Mouse (Mus musculus) testis, postnatal 14 days (tissue): ENCODE data around the gene Hoxd10.

Source experiments
- DNase-seq: peaks from one replicate; pipeline ENCODE4 v3.0.0; 2021; ENCODE audit warnings: low spot score

Gene Hoxd10

DNA sequence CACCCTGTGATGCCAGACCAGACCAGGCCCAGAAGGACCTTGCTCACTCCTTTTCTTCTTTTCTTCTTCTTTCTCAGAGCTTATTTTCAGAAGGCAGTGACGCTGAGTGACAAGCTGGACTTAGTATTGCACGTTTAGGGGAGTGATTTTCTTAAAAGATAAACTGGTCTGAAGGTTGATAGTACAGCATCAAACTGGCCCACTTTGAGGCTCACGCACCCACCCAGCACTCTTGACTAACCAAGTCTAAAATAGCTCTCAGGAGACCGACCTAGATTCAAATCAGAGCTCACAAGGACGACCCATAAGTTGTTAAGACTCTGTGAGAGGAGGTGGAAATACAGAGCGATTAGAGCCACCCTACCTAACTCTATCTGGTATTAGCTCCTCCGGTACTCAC is 25.3 kb upstream of the Hoxd10 start:
- DNase-seq: no peak

DNA sequence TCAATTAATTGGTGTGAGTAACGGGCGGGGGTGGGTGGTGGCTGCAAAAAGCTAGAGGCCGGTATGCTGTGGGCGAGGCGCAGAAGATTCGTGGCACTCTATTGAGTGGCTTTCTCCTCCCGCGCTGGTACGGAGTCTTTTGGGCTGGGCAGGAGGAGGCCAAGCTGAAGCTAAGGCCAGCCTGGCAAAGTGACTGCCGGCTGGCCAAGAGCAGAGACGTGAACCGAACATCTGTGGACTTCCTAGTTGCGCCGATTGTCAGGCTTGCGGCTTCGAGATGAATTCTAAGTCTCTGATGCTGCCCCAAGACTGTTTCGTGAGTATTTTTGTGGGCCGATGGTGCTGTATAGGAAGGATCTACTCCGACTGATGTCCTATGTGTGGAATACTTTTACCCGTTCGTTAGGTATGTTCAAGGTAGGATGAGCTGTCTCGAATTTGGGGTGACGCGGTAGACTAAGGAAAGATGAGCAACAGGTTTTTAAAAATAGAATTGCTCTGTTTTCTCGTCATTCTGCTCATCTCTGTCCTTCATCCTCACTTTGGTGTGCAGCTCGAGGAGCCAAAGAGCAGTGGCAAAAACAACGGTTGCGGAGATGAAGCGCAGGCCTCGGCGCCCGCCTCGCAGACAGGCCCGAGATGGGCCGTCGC is 24.4 kb upstream of the Hoxd10 start:
- no peak for DNase-seq

DNA sequence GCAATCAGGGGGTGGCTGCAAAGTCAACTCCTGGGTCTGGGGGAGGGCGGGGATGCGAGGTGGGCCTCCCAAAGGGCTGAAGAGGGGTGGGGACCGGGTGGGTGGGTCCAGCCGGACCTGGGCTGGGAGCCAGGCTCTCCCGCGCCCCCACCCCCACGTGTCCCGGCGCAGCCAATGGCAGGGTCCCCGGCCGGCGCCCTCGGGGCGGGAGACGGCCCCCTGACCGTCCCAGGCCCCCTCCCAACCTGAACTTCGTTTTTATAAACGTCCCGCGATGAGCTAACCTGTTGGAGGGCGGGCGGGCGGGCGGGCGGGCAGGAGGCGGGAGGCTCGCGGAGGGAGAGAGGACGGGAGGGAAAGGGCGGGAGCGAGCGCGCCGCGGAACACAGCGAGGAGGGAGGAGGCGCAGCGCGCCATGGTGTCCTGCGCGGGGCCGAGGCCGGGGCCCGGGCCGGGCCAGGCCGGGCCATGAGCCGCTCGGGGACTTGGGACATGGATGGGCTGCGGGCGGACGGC is 23.8 kb upstream of the Hoxd10 start, which contains the start of gene Hoxd13:
TSS of gene Hoxd13 (plus strand) at position 469 of the 516 bp plus-strand sequence.
- no peak for DNase-seq

DNA sequence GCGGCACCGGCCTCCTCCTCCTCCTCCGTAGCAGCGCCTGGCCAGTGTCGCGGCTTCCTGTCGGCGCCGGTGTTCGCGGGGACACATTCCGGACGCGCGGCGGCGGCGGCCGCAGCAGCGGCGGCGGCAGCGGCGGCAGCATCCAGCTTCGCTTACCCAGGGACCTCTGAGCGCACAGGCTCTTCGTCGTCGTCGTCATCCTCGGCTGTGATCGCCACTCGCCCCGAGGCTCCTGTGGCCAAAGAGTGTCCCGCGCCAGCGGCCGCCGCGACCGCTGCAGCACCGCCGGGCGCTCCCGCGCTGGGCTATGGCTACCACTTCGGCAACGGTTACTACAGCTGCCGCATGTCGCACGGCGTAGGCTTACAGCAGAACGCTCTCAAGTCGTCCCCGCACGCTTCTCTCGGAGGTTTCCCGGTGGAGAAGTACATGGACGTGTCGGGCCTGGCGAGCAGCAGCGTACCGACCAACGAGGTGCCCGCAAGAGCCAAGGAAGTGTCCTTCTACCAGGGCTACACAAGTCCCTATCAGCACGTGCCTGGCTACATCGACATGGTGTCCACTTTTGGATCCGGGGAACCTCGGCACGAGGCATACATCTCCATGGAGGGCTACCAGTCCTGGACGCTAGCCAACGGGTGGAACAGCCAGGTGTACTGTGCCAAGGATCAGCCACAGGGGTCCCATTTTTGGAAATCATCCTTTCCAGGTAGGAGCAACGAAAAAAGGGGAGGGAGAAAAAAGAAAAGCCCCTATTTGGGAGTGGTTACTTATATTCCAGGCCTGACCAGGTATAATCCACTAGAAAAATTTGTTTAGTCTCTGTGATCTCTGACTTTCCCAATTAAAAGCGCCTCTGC is 23.1 kb upstream of the Hoxd10 start:
- no peak for DNase-seq

DNA sequence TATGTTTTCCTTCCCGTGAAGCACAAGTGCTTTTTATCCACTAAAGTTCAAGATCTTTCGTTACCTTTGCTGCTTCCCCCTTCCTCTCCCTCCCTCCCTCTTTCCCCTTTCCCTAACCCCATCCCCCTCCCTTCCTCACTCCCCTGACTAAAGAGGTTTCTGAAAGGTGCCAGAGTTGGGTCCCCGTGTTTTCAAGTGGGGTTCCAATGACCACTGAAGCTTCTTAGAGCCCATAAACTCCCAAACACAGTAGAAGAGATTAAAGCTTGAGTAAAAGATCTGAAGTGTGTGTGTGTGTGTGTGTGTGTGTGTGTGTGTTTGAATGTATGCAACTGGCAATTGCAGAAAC is 22.5 kb upstream of the Hoxd10 start:
- DNase-seq: no peak

DNA sequence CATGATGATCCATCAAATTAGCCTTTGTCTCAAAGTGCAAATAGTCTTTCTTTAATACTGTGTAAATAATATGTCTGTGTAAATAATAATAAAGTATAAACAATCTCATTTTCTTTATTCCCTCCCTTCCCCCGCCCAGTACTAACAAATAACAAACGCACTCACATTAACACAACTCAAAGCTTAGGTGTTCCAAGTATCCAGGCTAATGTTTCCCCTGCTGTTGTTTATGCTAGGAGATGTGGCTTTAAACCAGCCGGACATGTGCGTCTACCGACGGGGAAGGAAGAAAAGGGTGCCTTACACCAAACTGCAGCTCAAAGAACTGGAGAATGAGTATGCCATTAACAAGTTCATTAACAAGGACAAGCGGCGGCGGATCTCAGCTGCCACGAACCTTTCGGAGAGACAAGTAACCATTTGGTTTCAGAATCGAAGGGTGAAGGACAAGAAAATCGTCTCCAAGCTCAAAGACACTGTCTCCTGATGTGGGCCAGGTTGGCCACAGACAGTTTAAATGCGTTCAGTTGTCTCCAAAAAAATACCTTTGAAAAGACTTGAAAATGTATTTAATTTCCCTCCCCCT is 22.0 kb upstream of the Hoxd10 start:
- DNase-seq: no peak

DNA sequence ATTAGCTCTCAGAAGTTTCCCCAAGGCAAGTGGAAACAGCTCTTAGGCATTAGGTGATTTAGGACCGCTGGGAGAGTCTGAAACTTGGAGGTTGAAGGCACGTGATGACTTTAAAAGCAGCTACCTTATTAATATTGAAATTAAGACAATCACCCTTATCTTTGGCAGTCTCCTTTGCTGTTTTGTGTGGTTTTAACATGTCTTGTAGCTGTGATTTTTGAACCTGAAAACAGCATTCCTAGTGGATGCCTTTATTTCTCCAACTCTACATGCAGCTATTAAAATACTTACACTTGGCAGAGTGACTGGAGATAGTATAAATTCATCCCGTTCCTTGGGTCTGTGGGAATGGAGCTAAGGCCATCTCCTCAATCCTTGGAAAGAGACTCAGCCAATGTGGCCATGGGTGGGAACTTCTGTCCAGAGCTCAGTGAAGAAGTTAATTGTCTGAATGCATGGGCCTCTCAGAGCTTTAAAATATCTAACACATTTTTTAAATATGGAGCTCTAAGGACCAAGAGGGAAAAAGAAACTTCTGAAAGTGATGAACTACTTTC is 21.0 kb upstream of the Hoxd10 start:
- DNase-seq: no peak

DNA sequence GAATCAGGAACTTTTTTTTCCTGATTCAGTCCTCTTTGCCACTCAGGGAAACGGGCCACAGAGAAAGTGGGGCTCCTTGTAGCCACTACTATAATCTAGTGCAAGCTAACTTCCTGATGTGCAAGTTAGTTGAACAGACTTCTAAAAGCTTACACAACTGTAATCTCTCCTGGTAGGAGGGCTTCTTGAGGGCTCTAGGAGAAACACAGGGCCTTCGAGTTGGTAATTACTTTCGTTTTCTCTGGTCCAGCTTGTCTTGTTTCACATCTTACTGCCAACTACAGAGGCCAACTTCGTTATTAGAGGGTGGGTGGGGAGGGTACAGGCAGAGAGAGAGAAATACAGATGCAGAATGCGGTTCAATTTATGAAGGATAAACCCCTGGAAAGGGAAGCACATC is 19.9 kb upstream of the Hoxd10 start:
- DNase-seq: no peak

DNA sequence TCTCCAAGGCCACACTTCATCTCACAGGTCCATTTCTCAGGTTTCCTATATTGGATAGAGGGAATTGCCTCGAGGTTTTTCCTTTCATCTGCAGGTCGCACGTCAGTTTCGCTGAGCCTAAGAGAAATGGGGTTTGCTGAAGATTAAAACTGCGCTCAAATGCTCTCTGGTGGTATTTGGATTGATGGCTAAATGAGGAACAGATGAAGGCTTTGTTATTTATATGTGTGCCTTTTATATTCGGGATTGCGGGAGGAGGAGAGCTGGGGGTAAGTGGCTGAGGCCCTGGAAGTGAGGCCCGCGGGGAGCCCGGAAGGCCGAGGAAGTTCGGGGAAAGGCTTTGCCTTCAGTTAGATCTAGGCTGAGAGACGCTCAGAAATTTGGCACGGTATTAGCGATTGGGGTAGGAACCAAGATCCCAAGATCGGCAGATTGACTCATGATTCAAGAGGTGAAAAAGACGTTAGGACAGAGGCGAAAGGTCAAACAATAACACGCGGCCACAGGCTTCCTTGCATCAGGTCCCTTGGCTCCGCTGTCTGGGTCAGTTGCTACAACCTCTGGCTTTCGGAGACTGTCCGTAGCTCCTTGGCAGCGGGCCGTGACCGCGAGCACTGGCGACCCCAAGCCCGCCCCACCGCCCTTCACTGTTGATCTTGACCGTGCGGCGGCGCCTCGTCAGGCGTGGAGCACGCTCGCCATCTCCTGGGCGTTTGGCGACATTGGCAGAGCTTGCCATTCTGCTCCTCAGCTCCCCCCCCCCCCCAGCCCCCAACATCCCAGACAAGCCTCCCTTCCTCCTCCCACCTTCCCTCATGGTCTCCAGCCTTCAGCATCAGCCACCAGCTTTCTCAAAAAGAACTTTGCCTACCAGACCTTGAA is 19.0 kb upstream of the Hoxd10 start:
- peak; percentile 39 for DNase-seq

DNA sequence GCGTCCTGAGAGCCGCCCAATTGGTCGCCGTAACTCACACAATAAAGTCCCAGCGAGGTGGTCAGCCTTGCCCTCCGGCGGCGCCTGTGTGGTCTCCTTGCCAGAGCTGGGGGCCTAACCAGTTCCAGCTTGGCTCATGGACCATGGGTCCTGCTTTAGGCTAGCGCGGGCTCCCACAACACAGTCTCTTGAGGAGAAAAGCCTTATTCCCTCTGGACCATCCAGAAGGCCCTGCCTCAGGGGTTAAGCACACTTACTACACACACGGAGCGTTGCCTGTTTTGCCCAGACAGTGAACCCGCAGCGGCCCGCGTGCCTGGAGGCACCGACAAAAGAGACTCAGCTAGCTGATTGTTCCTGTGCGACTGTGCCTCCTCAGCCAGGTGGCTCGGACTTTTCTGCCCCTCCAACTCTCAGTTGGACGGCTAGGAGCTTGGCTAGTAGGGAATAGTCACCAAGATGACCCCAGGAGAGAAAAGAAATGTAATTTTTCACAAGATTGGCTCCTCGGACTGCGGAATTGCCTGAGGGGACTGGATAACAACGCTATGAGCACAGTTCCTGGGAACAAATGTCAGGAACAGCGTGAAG is 17.8 kb upstream of the Hoxd10 start:
- no peak for DNase-seq

DNA sequence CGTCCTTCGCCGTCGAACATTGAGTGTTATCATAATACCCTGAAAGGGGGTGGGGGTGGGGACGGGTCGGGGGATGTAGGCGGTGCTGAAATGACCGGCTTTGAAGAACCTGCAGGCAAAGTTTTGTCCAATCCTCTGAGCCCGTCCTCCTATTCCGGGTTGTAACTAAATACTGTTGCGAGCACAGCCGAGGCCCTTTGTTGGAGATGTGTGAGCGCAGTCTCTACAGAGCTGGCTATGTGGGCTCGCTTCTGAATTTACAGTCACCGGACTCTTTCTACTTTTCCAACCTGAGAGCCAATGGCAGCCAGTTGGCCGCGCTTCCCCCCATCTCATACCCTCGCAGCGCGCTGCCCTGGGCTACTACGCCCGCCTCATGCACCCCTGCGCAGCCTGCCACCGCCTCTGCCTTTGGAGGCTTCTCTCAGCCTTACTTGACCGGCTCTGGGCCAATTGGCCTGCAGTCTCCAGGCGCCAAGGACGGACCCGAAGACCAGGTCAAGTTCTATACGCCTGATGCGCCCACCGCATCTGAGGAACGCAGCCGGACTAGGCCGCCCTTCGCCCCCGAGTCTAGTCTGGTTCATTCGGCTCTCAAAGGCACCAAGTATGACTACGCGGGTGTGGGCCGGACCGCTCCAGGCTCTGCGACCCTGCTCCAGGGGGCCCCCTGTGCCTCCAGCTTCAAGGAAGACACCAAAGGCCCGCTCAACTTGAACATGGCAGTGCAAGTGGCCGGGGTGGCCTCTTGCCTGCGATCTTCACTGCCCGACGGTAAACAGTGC is 16.7 kb upstream of the Hoxd10 start, which contains the start of gene Hoxd12:
TSS of gene Hoxd12 (plus strand) at position 133 of the 785 bp plus-strand sequence.
- DNase-seq: no peak

DNA sequence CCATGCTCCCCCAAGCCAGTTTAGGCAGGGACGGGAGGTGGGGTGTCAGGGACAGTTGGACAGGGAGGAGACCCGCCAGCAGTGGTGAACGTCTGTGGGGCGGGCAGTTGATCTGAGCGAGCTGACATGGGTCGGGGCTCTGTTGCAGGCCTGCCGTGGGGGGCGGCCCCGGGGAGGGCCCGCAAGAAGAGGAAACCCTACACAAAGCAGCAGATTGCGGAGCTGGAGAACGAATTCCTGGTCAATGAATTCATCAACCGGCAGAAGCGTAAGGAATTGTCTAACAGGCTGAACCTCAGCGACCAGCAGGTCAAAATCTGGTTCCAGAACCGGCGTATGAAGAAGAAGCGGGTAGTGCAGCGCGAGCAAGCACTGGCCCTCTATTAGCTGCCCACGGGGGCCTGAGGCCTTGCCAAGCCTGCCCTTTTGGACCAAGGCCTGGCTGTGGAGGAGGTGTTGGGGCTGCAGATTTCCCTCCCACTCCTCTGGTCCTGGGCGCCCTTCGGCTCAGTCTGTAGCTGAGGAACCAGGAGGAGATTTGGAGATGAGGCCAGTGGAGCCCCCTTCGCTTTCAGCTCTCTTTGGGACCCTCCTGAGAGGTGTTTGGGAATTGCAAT is 15.9 kb upstream of the Hoxd10 start:
- DNase-seq: no peak

DNA sequence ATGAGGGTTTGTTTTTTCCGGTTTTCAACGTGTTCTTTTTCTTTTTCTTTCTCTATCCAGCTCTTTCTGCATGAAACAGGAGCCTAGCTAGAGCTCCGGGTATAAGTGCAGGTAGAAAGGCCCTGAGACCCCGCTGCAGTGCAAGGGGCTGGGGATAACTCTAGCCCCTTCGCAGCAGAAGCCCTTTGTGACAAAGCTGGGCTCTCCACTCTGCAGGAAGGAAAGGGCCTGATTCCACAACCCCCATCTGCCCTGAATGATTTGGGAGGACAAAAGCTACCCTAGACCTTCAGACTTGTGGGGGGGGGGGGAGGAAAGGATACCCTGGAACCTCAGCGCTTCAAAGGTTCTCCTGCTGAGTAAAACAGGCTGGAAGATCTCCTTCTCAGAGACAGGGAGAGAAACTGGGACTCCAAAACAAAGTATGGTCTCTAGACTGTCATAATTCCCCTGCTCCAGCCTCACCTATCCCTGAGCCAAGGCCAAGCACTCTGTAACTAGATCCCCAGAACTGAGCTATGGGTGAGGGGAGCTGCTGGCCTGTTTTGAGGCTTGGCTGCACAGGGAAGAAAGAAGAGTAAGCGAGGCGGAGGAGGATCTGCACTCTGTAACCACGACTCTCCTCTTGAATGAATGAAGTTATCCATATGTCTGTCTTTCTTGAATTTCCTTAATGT is 15.2 kb upstream of the Hoxd10 start:
- no peak for DNase-seq

DNA sequence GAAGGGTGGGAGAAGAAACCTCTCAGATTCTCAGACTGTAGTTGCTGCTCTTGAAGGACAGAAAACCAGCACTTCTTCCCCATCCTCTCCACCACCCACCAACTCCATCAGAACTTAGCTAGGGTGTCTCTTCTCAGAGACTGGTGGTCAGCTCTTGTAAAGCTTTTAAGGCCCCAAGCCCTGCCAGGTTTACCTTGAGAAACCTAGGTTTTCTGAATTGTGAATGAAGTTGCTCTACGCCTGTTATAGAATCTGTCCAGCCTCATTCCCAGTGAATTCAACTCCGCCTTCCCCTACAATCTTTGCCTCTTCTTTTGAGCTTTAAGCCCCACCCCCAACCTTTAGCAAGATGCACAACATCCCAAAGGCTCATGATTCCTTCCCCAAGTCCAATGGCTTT is 14.6 kb upstream of the Hoxd10 start:
- DNase-seq: no peak

DNA sequence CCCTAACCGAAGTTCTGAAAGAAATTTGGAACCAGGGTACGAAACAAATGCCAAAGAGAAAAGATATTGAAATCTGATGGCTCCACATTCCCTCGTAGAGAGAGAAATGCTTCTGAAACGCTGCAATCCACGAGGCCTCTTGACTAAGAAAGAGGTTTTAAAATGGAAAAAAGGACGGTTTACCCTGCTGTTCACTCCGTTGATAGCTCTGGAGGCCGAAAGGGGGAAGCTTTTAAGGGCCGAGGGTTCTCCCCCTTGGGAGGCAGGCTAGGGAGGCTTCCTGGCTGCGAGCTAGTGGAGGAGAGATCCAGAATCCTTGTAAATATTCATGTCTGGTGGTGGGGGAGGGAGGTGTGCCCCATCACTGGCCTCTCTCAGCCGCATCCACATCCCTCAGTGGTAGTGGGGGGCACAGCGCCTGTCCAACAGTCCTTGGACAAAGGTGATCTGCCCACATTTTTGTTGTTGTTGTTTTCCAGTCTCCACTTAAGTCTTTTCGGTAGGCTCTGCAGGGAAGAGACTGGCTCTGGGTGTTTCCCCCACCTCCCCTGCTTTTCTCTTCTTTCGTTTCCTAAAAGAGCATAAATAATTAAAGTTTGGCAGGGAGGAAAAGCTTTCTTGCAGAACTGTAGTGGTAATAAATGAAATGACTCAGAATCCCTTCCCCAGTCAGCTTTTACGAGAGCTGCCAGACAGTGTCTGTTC is 12.7 kb upstream of the Hoxd10 start, which contains the start of gene Hoxd11:
TSS of gene Hoxd11 (plus strand) at position 667 of the 705 bp plus-strand sequence.
- no peak for DNase-seq

DNA sequence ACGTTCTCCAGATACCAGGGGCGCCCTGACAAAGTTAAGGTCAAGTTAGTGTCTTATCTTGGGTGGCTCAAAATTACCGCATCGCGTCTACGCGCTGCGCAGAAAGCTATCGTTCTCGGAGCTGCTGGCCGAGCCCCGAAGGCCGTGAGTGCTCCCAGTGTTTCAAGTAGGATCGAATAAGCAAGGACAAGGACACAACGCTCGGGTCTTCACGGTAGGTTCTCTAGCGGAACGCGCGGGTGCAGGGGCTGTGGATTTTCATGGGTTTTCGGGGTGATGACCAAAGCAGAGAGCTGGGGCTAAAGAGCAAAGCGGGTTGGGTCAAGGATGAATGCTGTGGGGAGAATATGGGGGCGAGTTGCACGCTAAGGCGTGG is 12.1 kb upstream of the Hoxd10 start:
- no peak for DNase-seq

DNA sequence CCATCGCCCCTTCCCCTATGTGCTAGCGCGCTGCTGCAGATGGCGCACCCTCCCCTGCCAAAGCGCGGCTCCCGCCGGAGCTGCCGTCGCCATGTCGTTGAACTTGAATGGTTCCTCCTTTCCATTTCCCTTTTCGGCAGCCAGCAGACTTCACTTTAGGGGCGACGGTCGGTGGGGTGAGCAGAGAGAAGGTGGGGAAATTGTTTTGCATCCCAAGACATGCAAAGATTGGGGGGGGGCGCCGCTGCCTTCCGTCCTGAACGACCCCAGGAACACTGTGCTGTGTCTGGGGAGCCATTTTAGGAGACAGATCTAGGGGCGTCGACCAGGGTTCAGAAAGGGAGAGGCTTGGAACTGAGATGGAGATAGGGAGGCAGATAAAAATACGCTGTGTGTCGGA is 11.7 kb upstream of the Hoxd10 start:
- no peak for DNase-seq

DNA sequence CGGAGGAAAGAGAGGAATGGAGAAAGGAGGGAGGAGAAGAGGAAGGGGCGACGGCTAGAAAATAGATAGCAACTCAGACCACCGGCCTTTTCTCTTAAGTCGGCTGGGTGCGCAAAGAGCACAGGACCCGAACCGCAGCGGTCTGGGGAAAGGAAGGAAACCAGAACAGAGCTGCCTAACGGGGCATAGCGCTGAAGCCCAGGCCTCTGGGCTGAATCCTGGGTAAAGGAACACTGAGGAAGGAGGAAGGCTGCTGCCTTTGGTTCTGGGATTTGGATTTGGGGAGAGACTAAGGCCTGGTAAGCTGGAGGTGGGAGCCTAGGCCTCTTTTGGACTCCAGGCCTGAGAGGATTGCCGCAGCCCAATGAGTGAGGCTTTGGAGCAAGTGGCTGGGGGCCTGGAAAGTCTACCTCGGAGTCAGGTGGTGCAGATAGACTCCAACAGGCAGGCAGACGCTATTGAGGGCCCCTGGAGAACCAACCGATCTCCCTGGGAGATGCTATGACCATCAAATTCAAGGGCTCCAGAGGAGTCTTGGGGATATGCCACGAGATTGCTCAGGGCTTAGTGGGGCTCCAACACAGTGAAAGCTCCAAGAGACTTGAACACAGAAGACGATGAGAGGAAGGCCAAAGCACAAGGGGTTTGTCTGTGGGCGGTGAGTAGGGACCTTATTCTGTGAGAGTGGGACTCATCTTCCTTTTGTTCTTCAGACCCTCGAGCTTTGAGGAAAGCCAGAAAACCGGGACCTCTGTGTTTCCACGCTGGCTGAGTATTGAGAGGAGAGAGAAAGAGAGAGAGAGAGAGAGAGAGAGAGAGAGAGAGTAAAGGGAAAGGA is 10.9 kb upstream of the Hoxd10 start:
- no peak for DNase-seq
